Mouse (Mus musculus) CH12.LX (cell line): ENCODE data around the gene Ap2b1.

ENCODE experiments used
- POLR2AphosphoS2 ChIP-seq: IDR thresholded peaks from 2 replicates; pipeline ENCODE4 v1.6.1; 2011; ENCODE audit warnings: low read depth, low read length, improper control_type of control experiment
- SMC3 ChIP-seq: IDR thresholded peaks from 2 replicates; pipeline ENCODE4 v1.6.1; 2011; ENCODE audit warnings: low read depth, low read length, improper control_type of control experiment
- ZMIZ1 ChIP-seq: IDR thresholded peaks from 2 replicates; pipeline ENCODE4 v1.6.1; 2012; ENCODE audit warnings: low read depth, mild to moderate bottlenecking, inconsistent platforms, low read length, improper control_type of control experiment

DNA sequence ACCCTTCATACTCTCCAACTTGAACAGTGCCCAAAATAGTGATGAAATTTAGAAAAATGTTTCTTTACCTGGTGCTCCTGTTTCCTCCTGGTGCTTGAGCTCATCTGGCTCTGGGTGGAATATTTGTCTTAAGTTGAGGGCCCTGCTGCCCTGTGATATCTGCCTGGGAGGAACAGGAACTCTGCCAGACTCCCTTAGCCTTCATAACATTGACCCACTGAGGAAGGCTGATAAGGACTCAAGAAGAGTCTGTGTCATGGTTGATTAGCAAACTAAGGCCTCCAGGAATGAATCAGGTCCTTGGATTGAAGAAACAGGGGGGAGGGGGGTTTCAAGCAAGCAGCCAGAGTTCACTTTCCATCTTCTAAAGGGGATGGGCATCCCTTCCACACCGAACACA is 12.3 kb upstream of the Ap2b1 start, which contains the start of gene Slfn14:
- TF ChIP-seq SMC3 (no peak), ZMIZ1 (no peak), POLR2AphosphoS2 (no peak)
